Mouse (Mus musculus): Measurements from ENCODE around the gene Krtap13. TPM values are rescaled to one million over a fixed set of nuclear protein-coding genes. Genes with fewer than 3 reads are reported as not detected.

The Krtap13 gene
- total and polyA plus RNA-seq, 3 experiments: not detected

- no peak for DNase-seq (ENCODE audit: low read depth, low spot score)
- H3K4me3 ChIP-seq (ENCODE audit: control insufficient read depth in 1 of 2, insufficient read depth in 1 of 2, low read depth in 2 of 2, low read length in 2 of 2): no peak overlapping the region
- no peaks in the 10 kb centered on the region for H3K36me3 ChIP-seq (ENCODE audit: control insufficient read depth in 1 of 2, insufficient read depth in 2 of 2, low read length in 2 of 2)
- H3K9me3 ChIP-seq (replicated peaks; ENCODE audit: insufficient read depth, low read length): no peaks in the 10 kb centered on the region
- H3K79me2 ChIP-seq (ENCODE audit: control insufficient read depth, insufficient read depth, low read length, poor library complexity): no peaks in the 10 kb centered on the region
- TF ChIP-seq TCF12 (IDR thresholded peaks at IDR 0.05; ENCODE audit: low read depth, low read length): no peak
- TF ChIP-seq RAD21 (IDR thresholded peaks at IDR 0.05; ENCODE audit: low read depth, low read length): no peak
- TF ChIP-seq JUND (IDR thresholded peaks at IDR 0.05; ENCODE audit: low read depth, low read length): no peak
- no peak for TF ChIP-seq USF2 (IDR thresholded peaks at IDR 0.05; ENCODE audit: borderline replicate concordance in 1 of 2, insufficient read depth in 1 of 2, low read depth in 1 of 2, low read length in 2 of 2)
- no peak for TF ChIP-seq POLR2AphosphoS2 (IDR thresholded peaks at IDR 0.05; ENCODE audit: low read length)
- TF ChIP-seq MAZ (IDR thresholded peaks at IDR 0.05; ENCODE audit: low read depth, low read length): no peak
- no peak for TF ChIP-seq KAT2A (conservative IDR thresholded peaks at IDR 0.05; ENCODE audit: low read depth, low read length)
- no peak for TF ChIP-seq SIN3A (IDR thresholded peaks at IDR 0.05; ENCODE audit: low read length)
- no peak for TF ChIP-seq CHD2 (IDR thresholded peaks at IDR 0.05; ENCODE audit: low read length)
- no peak for TF ChIP-seq TBP (IDR thresholded peaks at IDR 0.05; ENCODE audit: low read depth, low read length)
- no peak for TF ChIP-seq CHD1 (IDR thresholded peaks at IDR 0.05; ENCODE audit: low read depth, low read length)
- H3K4me1 ChIP-seq (ENCODE audit: control insufficient read depth in 1 of 2, insufficient read depth in 2 of 2, low read length in 2 of 2): no peaks in the 10 kb centered on the region
- H3K27ac ChIP-seq (ENCODE audit: control insufficient read depth, low read depth, low read length): no peak overlapping the region
- no peaks in the 10 kb centered on the region for H3K27me3 ChIP-seq (ENCODE audit: control insufficient read depth in 1 of 2, insufficient read depth in 2 of 2, low read length in 2 of 2)
- H3K9ac ChIP-seq (ENCODE audit: control insufficient read depth, low read depth, low read length, poor library complexity, severe bottlenecking): no peak overlapping the region
Observed at GRCm38 (mm10) chr16:88747943-88748342, 3.5 kb downstream of the Krtap13 start.

GRCm38 (mm10) chr16:88744750-88745340 lies 6.6 kb downstream of the Krtap13 start:
- H3K9ac ChIP-seq (ENCODE audit: control insufficient read depth, low read depth, low read length, poor library complexity, severe bottlenecking): no peak overlapping the region
- H3K9me3 ChIP-seq (replicated peaks; ENCODE audit: insufficient read depth, low read length): no peaks in the 10 kb centered on the region
- H3K27me3 ChIP-seq (ENCODE audit: control insufficient read depth in 1 of 2, insufficient read depth in 2 of 2, low read length in 2 of 2): no peaks in the 10 kb centered on the region
- no peak for TF ChIP-seq ELF1 (IDR thresholded peaks at IDR 0.05; ENCODE audit: low read depth, low read length)
- no peak for TF ChIP-seq TCF12 (IDR thresholded peaks at IDR 0.05; ENCODE audit: low read depth, low read length)
- no peak for TF ChIP-seq RCOR1 (IDR thresholded peaks at IDR 0.05; ENCODE audit: low read depth, low read length)
- no peak for TF ChIP-seq JUND (IDR thresholded peaks at IDR 0.05; ENCODE audit: low read depth, low read length)
- TF ChIP-seq TAL1 (IDR thresholded peaks at IDR 0.05; ENCODE audit: low read length): no peak
- TF ChIP-seq ZC3H11A (IDR thresholded peaks at IDR 0.05; ENCODE audit: low read depth, low read length): no peak
- no peak for TF ChIP-seq KAT2A (conservative IDR thresholded peaks at IDR 0.05; ENCODE audit: low read depth, low read length)
- TF ChIP-seq ZMIZ1 (IDR thresholded peaks at IDR 0.05; ENCODE audit: low read depth, low read length): no peak
- no peak for TF ChIP-seq UBTF (IDR thresholded peaks at IDR 0.05; ENCODE audit: borderline replicate concordance, insufficient read depth, low read depth, low read length)
- TF ChIP-seq CTCF (IDR thresholded peaks at IDR 0.05 in 2 of 3, conservative IDR thresholded peaks at IDR 0.05 in 1 of 3; ENCODE audit: control insufficient read depth in 1 of 3, insufficient read depth in 1 of 3, low read depth in 2 of 3, low read length in 3 of 3, poor library complexity in 1 of 3, severe bottlenecking in 1 of 3): no peak
- TF ChIP-seq MXI1 (IDR thresholded peaks at IDR 0.05; ENCODE audit: low read depth, low read length): no peak
- no peak for TF ChIP-seq BHLHE40 (IDR thresholded peaks at IDR 0.05; ENCODE audit: borderline replicate concordance, low read depth, low read length)
- no peak for TF ChIP-seq E2F4 (IDR thresholded peaks at IDR 0.05; ENCODE audit: borderline replicate concordance, low read depth, low read length)
- no peak for TF ChIP-seq NRF1 (IDR thresholded peaks at IDR 0.05; ENCODE audit: insufficient read depth, low read depth, low read length, poor library complexity, severe bottlenecking)
- no peaks in the 10 kb centered on the region for H3K4me1 ChIP-seq (ENCODE audit: control insufficient read depth in 1 of 2, insufficient read depth in 2 of 2, low read length in 2 of 2)
- no peak overlapping the region for H3K4me3 ChIP-seq (ENCODE audit: control insufficient read depth in 1 of 2, insufficient read depth in 1 of 2, low read depth in 2 of 2, low read length in 2 of 2)
- no peak for DNase-seq (ENCODE audit: low read depth, low spot score)
- no peaks in the 10 kb centered on the region for H3K36me3 ChIP-seq (ENCODE audit: control insufficient read depth in 1 of 2, insufficient read depth in 2 of 2, low read length in 2 of 2)
- no peaks in the 10 kb centered on the region for H3K79me2 ChIP-seq (ENCODE audit: control insufficient read depth, insufficient read depth, low read length, poor library complexity)
- H3K27ac ChIP-seq (ENCODE audit: control insufficient read depth, low read depth, low read length): no peak overlapping the region

Measured in MEL (cell line).